Mouse (Mus musculus) A20 (cell line): ENCODE results near the gene Map4k5.

ENCODE experiments used
- DNase-seq: peaks from one replicate; pipeline ENCODE4 v3.0.0-alpha.2; 2011; ENCODE audit warnings: low read depth, low spot score

Map4k5 gene

GRCm38 (mm10) chr12:69788380-69788779 lies 104.6 kb downstream of the Map4k5 start:
- DNase-seq, result no peak

- DNase-seq, result no peak
These were observed 107.5 kb downstream of the Map4k5 start for GRCm38 (mm10) chr12:69785471-69785870.

- no peak for DNase-seq
These were observed 109.6 kb downstream of the Map4k5 start for GRCm38 (mm10) chr12:69783247-69784025.

- DNase-seq, result no peak
These were observed 110.9 kb downstream of the Map4k5 start for GRCm38 (mm10) chr12:69781935-69782650.

- no peak for DNase-seq
These were observed 111.5 kb downstream of the Map4k5 start for GRCm38 (mm10) chr12:69781480-69781879.

- DNase-seq, result no peak
These were observed 115.0 kb downstream of the Map4k5 start for GRCm38 (mm10) chr12:69777957-69778356.

- DNase-seq, result no peak
These were observed 115.7 kb downstream of the Map4k5 start for GRCm38 (mm10) chr12:69777341-69777730.

- DNase-seq, result no peak
These were observed 116.2 kb downstream of the Map4k5 start for GRCm38 (mm10) chr12:69776607-69777340.

- no peak for DNase-seq
These were observed 124.2 kb downstream of the Map4k5 start for GRCm38 (mm10) chr12:69768841-69769240.

GRCm38 (mm10) chr12:69767476-69768258 lies 125.3 kb downstream of the Map4k5 start:
- no peak for DNase-seq

GRCm38 (mm10) chr12:69766185-69766904 lies 126.7 kb downstream of the Map4k5 start:
- DNase-seq, result no peak

GRCm38 (mm10) chr12:69765543-69765942 lies 127.5 kb downstream of the Map4k5 start:
- DNase-seq, result no peak

- no peak for DNase-seq
These were observed 131.4 kb downstream of the Map4k5 start for GRCm38 (mm10) chr12:69761603-69762002.

GRCm38 (mm10) chr12:69760743-69761406 lies 132.1 kb downstream of the Map4k5 start:
- no peak for DNase-seq

GRCm38 (mm10) chr12:69760014-69760413 lies 133.0 kb downstream of the Map4k5 start:
- no peak for DNase-seq

GRCm38 (mm10) chr12:69759267-69759885 lies 133.6 kb downstream of the Map4k5 start:
- DNase-seq, result no peak

GRCm38 (mm10) chr12:69758221-69759185 lies 134.5 kb downstream of the Map4k5 start:
- DNase-seq, result no peak

GRCm38 (mm10) chr12:69757418-69758141 lies 135.4 kb downstream of the Map4k5 start:
- DNase-seq, result no peak
